Mouse (Mus musculus) midbrain, embryonic 16.5 days (tissue): ENCODE measurements around the gene Cacna1d. TPM values are rescaled to one million over a fixed set of nuclear protein-coding genes. Genes with fewer than 3 reads are reported as not detected.

ENCODE experiments used
- ATAC-seq: fragments of 200-750 bp; cut with Nextera tagmentation; 2 replicates; pipeline ENCODE4 v1.8.0; 2017; ENCODE audit warnings: moderate TSS enrichment
- H3K27ac ChIP-seq: fragments of 300-500 bp; sonication (generic); 2 replicates; pipeline ENCODE4 v1.5.1; 2014; ENCODE audit warnings: mild to moderate bottlenecking, low read length, mixed read lengths
- H3K27me3 ChIP-seq: fragments of 300-500 bp; sonication (generic); 2 replicates; pipeline ENCODE4 v1.6.1; 2014; ENCODE audit warnings: low read depth, low read length, mixed read lengths; ENCODE audit not compliant: control insufficient read depth, insufficient read depth
- H3K36me3 ChIP-seq: fragments of 300-500 bp; sonication (generic); 2 replicates; pipeline ENCODE4 v1.6.1; 2014; ENCODE audit warnings: mild to moderate bottlenecking, low read length, moderate library complexity, mixed read lengths; ENCODE audit not compliant: control insufficient read depth, insufficient read depth
- H3K4me1 ChIP-seq: fragments of 300-500 bp; sonication (generic); 2 replicates; pipeline ENCODE4 v1.6.1; 2014; ENCODE audit warnings: mild to moderate bottlenecking, low read length, mixed read lengths; ENCODE audit not compliant: control insufficient read depth, insufficient read depth
- H3K4me2 ChIP-seq: fragments of 300-500 bp; sonication (generic); 2 replicates; pipeline ENCODE4 v1.6.1; 2014; ENCODE audit warnings: mild to moderate bottlenecking, low read length, mixed read lengths
- H3K4me3 ChIP-seq: fragments of 300-500 bp; sonication (generic); 2 replicates; pipeline ENCODE4 v1.5.1; 2014; ENCODE audit warnings: low read depth, mild to moderate bottlenecking, low read length, moderate library complexity, mixed read lengths
- H3K9ac ChIP-seq: fragments of 300-500 bp; sonication (generic); 2 replicates; pipeline ENCODE4 v1.6.1; 2014; ENCODE audit warnings: low read depth, low read length, mixed read lengths
- H3K9me3 ChIP-seq: fragments of 300-500 bp; sonication (generic); replicated peaks from 2 replicates; pipeline ENCODE4 v1.6.1; 2014; ENCODE audit warnings: mild to moderate bottlenecking, low read length, mixed read lengths; ENCODE audit not compliant: control insufficient read depth, poor library complexity, severe bottlenecking
- WGBS: fragments of 180-500 bp; shearing (Covaris S2); extraction: QIAGEN DNeasy Blood & Tissue Kit; methylation state at CpG from one replicate; pipeline ENCODE4 v1.1.7; 2014; 5-methylcytosine and 5-hydroxymethylcytosine counted together
- polyA plus RNA-seq: library from polyadenylated mRNA; unstranded; fragments of >200 nt; fragmentation: Nextera tagmentation; extraction: Ambion mirVana; gene quantifications from 2 replicates; pipeline ENCODE4 v1.2.1, GENCODE M21; 2015

Cacna1d gene
- polyA plus RNA-seq, 1 experiment from 2014 or later = 10.5 TPM

GRCm38 (mm10) chr14:30318293-30318692 lies 173.0 kb downstream of the Cacna1d start:
- H3K9me3 ChIP-seq = no peaks in the 10 kb centered on the region
- H3K9ac ChIP-seq = no peak overlapping the region
- WGBS = 89% methylated on average over 12 of the region's 12 CpGs
- H3K27ac ChIP-seq = no peak overlapping the region
- H3K4me1 ChIP-seq = no peaks in the 10 kb centered on the region
- no peaks in the 10 kb centered on the region for H3K36me3 ChIP-seq
- H3K4me2 ChIP-seq = no peak overlapping the region
- H3K4me3 ChIP-seq = no peak overlapping the region
- H3K27me3 ChIP-seq = no peaks in the 10 kb centered on the region
- ATAC-seq = no peak

- no peak for ATAC-seq
- no peak overlapping the region for H3K4me3 ChIP-seq
- H3K9ac ChIP-seq = no peak overlapping the region
- no peaks in the 10 kb centered on the region for H3K27me3 ChIP-seq
- 89% methylated on average over 10 of the region's 10 CpGs for WGBS
- H3K4me2 ChIP-seq = no peak overlapping the region
- H3K27ac ChIP-seq = no peak overlapping the region
- no peaks in the 10 kb centered on the region for H3K4me1 ChIP-seq
- H3K9me3 ChIP-seq = no peaks in the 10 kb centered on the region
- no peaks in the 10 kb centered on the region for H3K36me3 ChIP-seq
Observed at GRCm38 (mm10) chr14:30317616-30318015, 173.6 kb downstream of the Cacna1d start.

- H3K9ac ChIP-seq = no peak overlapping the region
Observed at GRCm38 (mm10) chr14:30311206-30311889, 179.9 kb downstream of the Cacna1d start.

GRCm38 (mm10) chr14:30310236-30310635 lies 181.0 kb downstream of the Cacna1d start:
- no peak for ATAC-seq
- no peak overlapping the region for H3K4me3 ChIP-seq
- WGBS = 88% methylated on average over 10 of the region's 10 CpGs
- no peak overlapping the region for H3K4me2 ChIP-seq
- H3K9me3 ChIP-seq = no peaks in the 10 kb centered on the region
- no peak overlapping the region for H3K9ac ChIP-seq
- no peaks in the 10 kb centered on the region for H3K36me3 ChIP-seq
- no peaks in the 10 kb centered on the region for H3K27me3 ChIP-seq
- no peak overlapping the region for H3K27ac ChIP-seq
- peaks cover 4% of the 10 kb centered on the region; the same call in 1 of the 2 replicates for H3K4me1 ChIP-seq

More at GRCm38 (mm10) chr14:30311206-30311889, 179.9 kb downstream of the Cacna1d start:
- Histone ChIP-seq H3K4me2 (no peak overlapping the region), H3K4me3 (no peak overlapping the region), H3K4me1 (peaks cover 3% of the 10 kb centered on the region; the same call in 1 of the 2 replicates), H3K9me3 (no peaks in the 10 kb centered on the region), H3K27me3 (no peaks in the 10 kb centered on the region), H3K27ac (no peak overlapping the region), H3K36me3 (no peaks in the 10 kb centered on the region)
- no peak for ATAC-seq
- WGBS = 76% methylated on average over 13 of the region's 13 CpGs

- Histone ChIP-seq H3K9me3 (no peaks in the 10 kb centered on the region), H3K27ac (no peak overlapping the region), H3K36me3 (no peaks in the 10 kb centered on the region), H3K27me3 (no peaks in the 10 kb centered on the region), H3K4me2 (no peak overlapping the region), H3K4me3 (no peak overlapping the region), H3K4me1 (peaks cover 4% of the 10 kb centered on the region; the same call in 1 of the 2 replicates), H3K9ac (no peak overlapping the region)
- WGBS = 39% methylated on average over 6 of the region's 6 CpGs
- ATAC-seq = no peak
Observed at GRCm38 (mm10) chr14:30306221-30306620, 185.0 kb downstream of the Cacna1d start.

GRCm38 (mm10) chr14:30299946-30300345 lies 191.3 kb downstream of the Cacna1d start:
- no peak for ATAC-seq
- H3K27ac ChIP-seq = no peak overlapping the region
- H3K27me3 ChIP-seq = no peaks in the 10 kb centered on the region
- H3K4me2 ChIP-seq = no peak overlapping the region
- no peaks in the 10 kb centered on the region for H3K36me3 ChIP-seq
- no peak overlapping the region for H3K9ac ChIP-seq
- no peak overlapping the region for H3K4me3 ChIP-seq
- peaks cover 3% of the 10 kb centered on the region; the same call in 1 of the 2 replicates for H3K4me1 ChIP-seq
- H3K9me3 ChIP-seq = no peaks in the 10 kb centered on the region
- WGBS = 68% methylated on average over 7 of the region's 7 CpGs

- Histone ChIP-seq H3K9me3 (no peaks in the 10 kb centered on the region), H3K36me3 (no peaks in the 10 kb centered on the region), H3K27ac (no peak overlapping the region), H3K9ac (no peak overlapping the region), H3K4me2 (no peak overlapping the region), H3K27me3 (no peaks in the 10 kb centered on the region), H3K4me3 (no peak overlapping the region), H3K4me1 (peaks cover 3% of the 10 kb centered on the region; the same call in 1 of the 2 replicates)
- WGBS = 96% methylated on average over 11 of the region's 11 CpGs
- ATAC-seq = no peak
Observed at GRCm38 (mm10) chr14:30297492-30297891, 193.8 kb downstream of the Cacna1d start.

- no peak overlapping the region for H3K4me3 ChIP-seq
- no peaks in the 10 kb centered on the region for H3K27me3 ChIP-seq
- H3K9me3 ChIP-seq = no peaks in the 10 kb centered on the region
- no peak overlapping the region for H3K27ac ChIP-seq
- H3K4me2 ChIP-seq = no peak overlapping the region
- H3K9ac ChIP-seq = no peak overlapping the region
- no peak for ATAC-seq
- no peaks in the 10 kb centered on the region for H3K4me1 ChIP-seq
- H3K36me3 ChIP-seq = no peaks in the 10 kb centered on the region
- 41% methylated on average over 1 of the region's 1 CpGs for WGBS
Observed at GRCm38 (mm10) chr14:30292135-30292463, 199.2 kb downstream of the Cacna1d start.

GRCm38 (mm10) chr14:30291389-30292134 lies 199.7 kb downstream of the Cacna1d start:
- H3K27me3 ChIP-seq = no peaks in the 10 kb centered on the region
- ATAC-seq = no peak
- 64% methylated on average over 9 of the region's 9 CpGs for WGBS
- H3K36me3 ChIP-seq = no peaks in the 10 kb centered on the region
- H3K4me2 ChIP-seq = no peak overlapping the region
- H3K27ac ChIP-seq = no peak overlapping the region
- H3K4me3 ChIP-seq = no peak overlapping the region
- H3K9ac ChIP-seq = no peak overlapping the region
- H3K4me1 ChIP-seq = no peaks in the 10 kb centered on the region
- H3K9me3 ChIP-seq = no peaks in the 10 kb centered on the region
